Mouse (Mus musculus) CH12F3 (cell line): Measurements from ENCODE around the gene Dok3.
"Not testable (repeated sequence)": the region's sequence is repeated elsewhere in the genome, so short reads cannot be mapped to it uniquely, and the experiment has no call there.

Experiments
- in situ Hi-C: fragments of 300-500 bp; cut with MboI; formaldehyde crosslinking; loops from 2 replicates; pipeline ENCODE4 v1.14.3; 2020; ENCODE audit warnings: low sequenced_read_pairs

Gene Dok3

DNA sequence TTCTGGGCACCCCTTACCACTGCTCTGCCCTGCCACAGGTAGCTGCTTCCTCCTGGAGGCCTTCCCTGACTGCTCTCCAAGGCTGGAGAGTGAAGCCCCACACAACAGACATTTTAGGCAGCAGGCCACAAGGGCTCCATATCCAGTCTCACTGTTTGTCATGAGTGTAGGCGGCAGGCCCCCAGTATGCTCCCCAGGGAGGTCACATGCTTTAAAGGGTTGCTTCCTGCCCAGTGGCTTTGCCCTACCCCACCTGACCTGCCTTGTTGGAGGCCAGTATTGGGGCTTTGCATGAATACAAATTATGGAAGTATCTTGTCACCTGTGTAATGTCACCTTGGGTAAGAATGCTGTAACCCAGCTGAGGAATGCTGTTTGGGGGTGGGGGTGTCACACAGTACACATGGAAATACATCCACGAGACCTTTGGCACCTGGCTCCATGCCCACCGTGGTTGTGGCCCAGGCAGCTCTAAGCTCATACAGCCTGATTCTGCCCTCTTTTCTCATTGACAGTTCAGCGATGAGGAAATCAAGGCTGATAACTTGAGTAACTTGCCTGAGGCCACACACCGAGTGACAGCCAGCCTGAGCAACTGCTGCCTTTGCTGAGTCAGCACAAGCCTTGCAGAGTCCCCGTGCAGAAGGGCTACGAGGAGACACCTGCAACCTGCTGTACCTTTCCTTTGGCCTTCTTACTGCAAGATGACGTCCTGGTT lies at the start of gene Dok3:
Gene Dok3, minus strand, starts transcription at position 99 of the 718 bp plus-strand sequence.
- in situ Hi-C loops: loop anchor here (10.0 kb wide), 1 partner anchor 115 kb away; the partner anchor contains the start of gene Pfn3

GRCm38 (mm10) chr13:55578086-55578485 lies 49.0 kb upstream of the Dok3 start:
- in situ Hi-C loops: no loop called here

DNA sequence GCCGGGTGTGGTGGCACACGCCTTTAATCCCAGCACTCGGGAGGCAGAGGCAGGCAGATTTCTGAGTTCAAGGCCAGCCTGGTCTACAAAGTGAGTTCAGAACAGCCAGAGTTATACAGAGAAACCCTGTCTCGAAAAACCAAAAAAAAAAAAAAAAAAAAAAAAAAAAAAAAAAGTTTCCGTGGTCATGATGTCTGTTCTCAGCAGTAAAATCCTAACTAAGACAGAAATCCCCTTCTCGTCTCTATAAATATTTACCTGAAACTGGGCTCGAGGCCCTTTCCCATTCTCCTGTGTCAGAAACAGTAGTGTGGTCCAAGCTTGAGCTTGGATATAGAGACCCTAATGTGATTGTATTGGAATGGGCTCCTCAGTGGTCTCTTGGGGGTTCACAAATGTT lies 47.8 kb upstream of the Dok3 start:
- in situ Hi-C loops: not testable (repeated sequence)

- in situ Hi-C loops: no loop called here
Observed at GRCm38 (mm10) chr13:55575932-55576331, 46.8 kb upstream of the Dok3 start.

DNA sequence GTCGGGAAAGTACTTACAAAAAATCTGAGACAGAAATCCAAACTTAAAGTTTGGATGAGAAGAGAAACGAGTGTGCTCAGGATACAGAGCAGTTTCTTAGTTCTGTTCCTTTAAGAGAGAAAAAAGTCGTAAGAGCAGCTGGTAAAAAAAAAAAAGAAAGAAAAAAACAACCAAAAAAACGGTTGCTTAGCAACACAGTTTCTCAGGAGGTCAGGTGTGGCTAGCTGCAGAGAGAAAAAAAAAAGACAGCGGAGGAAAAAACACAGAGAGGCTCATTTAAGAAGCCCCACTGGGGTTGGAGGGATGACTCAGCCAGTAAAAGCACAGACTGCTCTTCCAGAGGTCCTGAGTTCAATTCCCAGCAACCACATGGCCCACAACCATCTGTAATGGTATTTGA lies 45.2 kb upstream of the Dok3 start:
- in situ Hi-C loops: no loop called here

- in situ Hi-C loops: no loop called here
Observed at GRCm38 (mm10) chr13:55573432-55573831, 44.3 kb upstream of the Dok3 start, which contains the start of gene Tmed9. Gene Tmed9, plus strand, starts transcription at chr13:55573732.

- in situ Hi-C loops: no loop called here
Observed at GRCm38 (mm10) chr13:55571977-55572376, 42.9 kb upstream of the Dok3 start.

DNA sequence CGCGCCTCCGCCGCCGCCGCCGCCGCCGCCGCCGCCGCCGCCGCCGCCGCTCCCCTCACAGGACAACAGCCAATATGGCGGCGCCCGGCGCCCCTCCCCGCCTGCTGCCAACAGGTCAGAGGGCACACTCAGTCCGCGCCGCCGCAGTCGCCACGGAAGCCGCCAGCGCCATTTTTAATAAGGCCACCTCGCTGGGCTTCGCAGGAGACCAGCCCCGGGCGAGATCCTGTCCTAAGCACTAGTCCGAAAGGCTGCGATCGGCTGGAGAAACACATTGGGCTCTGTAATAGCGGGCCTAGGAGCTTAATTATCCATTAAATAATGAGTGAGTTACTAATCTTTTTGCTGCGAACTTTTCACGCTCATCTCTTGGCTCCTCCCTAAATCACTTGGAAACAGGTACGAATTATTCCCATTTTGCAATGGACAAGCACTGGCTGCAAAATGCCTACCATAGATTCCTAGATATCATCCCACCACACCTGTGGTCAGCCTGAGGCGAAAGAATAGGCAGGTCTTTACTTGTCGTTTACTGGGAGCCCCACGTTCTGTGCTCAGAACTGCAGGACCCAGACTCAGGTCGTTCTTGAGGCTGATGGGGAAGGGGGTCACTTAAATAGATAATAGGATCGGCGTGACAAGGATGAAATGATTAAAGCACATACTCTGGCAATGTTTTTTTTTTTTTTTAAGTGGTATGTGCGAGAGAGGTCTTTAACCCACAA lies 42.1 kb upstream of the Dok3 start, which contains the start of gene Fam193b:
Gene Fam193b, minus strand, starts transcription at position 94 of the 725 bp plus-strand sequence.
- in situ Hi-C loops: no loop called here

DNA sequence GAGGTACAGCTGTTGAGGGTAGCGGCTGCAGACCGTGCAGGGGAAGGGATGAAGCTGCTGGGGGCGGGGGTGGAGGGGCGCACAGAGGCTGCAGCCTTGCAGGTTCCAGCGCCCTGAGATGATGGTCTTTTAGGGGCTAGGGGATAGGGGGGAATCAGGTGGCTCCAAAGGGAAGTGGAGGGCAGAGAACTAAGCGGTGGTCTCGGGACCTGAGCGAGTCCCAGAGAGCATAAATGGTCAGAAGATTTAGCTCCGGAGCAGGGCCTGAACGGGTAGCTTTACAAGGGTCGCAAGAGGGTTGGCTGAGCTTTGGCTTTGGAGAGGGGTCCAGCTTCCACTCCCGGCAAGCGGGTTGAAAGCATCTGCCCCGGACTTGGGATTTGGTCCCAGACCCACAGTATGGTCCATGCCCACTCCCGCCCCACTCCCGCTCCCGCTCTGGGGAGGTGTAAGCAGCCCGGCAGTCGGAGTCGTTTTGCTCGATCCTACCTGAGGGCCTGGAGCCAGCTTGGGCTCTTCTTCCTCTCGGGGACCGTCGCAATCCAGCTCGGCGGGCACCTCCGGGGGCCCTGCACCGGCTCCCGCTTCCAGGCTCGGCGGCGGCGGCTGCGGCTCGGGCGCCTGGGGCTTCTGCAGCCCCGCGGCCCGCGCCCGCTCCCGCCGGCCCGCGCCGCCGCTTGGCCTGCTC lies 41.3 kb upstream of the Dok3 start:
- in situ Hi-C loops: no loop called here

- in situ Hi-C loops: no loop called here
Observed at GRCm38 (mm10) chr13:55569726-55570285, 40.7 kb upstream of the Dok3 start.

DNA sequence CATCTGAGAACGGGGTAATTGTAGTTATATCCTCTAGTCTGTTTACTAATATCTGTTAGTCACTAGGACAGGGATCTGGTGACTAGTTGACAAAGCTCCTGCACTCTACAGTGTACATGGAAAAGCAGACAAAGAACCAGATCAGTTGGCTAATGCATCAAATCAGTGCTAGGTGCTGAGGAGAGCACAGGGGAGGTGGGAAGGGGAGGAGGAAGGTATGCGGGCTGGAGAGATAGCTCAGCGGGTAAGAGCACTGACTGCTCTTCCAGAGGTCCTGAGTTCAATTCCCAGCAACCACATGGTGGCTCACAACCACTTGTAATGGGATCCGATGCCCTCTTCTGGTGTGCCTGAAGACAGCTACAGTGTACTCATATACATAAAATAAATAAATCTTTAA lies 39.4 kb upstream of the Dok3 start:
- in situ Hi-C loops: not testable (repeated sequence)

DNA sequence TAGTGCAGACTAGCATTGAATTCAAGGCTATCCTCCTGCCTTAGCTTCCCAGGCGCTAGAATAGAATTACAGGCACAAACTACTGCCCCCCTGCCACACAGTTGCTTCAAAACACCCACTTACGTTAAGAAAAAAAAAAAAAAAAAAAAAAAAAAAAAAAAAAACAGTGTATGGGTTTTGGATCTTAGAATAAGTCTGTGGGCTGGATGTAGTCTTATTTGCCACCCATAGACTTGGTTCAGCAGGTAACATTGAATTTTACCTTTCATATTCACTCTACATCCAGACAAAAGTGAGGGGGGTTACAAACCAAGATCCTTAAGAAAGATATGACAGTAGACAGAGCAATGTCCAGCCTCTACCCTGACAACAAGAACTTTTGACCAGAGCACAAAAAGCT lies 38.9 kb upstream of the Dok3 start:
- in situ Hi-C loops: no loop called here

GRCm38 (mm10) chr13:55567001-55567400 lies 37.9 kb upstream of the Dok3 start:
- in situ Hi-C loops: no loop called here

DNA sequence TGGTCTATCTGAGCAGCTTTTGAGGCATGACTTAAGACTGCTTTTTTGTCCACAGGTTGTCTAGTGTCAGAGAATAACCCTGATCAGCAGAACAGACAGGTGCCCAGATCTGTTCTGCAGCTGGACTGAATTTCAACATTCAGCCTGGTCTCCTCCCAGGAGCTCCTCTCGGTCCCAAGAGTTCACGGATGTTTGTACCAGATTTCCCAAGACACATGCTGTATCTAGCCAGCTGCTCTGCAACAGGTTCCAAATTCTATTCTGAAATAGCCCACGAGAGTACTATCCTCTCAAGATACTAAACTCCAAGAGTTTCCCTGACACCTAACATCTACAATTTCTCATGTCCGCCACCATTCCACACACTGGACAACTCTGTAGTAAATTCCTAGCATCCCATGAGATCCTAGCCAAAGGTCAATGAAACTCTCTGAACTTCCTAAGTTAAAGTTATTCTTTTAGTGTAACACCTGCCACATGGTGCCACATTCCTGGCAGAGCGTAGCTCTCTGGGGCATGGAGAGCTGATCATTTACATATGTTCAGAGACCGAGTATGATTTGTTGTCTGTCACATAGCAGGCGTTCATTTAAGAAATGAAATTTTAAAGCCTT lies 34.3 kb upstream of the Dok3 start:
- in situ Hi-C loops: no loop called here

GRCm38 (mm10) chr13:55557499-55557898 lies 28.4 kb upstream of the Dok3 start:
- in situ Hi-C loops: no loop called here

DNA sequence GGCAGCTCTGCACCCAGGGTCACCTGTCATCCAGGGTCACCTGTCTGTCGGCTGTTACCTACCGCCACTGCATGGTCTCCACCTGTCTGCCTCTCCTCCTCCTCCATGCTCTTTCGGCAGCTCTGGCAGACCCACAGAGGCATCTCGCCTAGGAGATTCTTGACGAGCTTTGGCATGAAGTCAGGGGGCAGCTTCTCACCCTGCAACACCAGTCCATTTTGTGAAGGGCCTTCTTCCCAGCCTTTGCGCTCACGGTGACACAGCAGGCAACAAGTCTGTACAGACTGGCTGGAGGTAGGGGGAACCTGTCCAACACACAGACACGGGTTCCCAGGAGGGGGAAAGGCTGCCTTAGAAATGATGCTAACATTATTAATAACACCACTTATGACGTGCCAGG lies 26.8 kb upstream of the Dok3 start:
- in situ Hi-C loops: no loop called here

DNA sequence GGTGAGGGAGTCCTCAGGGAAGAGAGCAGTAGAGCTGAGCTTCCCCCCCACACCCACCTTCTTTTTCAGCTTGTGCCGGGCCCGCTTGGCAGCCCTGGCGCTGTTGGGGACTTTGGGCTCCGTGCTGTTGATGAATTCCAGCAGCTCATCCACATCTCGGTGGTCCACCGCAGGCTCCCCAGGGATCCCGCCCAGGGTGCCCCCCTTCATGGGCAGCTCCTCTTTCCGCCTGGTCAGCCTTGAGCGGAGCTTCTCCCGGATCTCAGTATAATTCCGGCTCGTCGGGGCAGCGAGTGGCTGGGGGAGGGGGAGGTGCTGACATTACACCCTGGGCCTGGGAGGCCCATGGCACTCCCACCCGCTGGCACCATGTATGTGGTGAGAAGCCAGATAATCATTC lies 20.0 kb upstream of the Dok3 start:
- in situ Hi-C loops: no loop called here

- in situ Hi-C loops: no loop called here
Observed at GRCm38 (mm10) chr13:55548426-55548825, 19.3 kb upstream of the Dok3 start.

DNA sequence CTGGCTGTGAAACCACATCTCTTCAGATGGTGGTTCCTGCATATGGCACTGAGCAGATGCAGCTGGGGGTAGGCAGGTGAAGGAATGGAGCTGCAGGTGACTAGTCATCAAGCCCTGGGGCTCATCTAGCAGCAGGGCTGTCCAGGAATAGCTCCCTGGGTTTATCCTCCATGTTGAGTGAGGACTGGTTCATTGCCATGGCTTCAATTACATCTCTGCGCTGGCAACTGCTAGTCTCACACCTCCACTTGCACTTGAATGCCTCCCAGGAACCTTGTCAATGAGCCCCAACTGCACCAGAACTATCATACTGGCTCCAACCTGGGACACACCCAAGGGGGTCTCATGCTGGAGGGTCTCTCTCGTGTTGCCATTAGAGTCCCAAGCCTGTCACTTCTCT lies 18.8 kb upstream of the Dok3 start:
- in situ Hi-C loops: no loop called here

DNA sequence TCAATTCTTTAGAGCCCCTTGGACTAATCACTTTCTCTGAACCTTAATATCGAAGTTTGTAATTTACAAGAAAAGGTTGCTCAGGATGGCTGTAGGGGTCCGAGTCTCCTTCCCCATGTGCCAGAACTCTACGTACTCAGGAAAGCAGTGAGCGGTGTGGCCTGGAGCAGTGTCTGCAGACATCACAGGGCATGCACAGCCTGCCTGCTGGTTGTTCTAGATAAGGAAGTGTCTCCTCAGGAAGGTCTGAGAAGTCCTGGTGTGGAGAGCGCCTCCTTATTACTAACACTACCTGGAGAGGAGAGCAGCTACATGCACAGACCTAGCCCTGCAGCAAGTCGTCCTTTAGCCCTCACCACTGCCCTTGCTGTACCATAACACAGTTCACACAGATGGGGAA lies 15.7 kb upstream of the Dok3 start:
- in situ Hi-C loops: no loop called here

GRCm38 (mm10) chr13:55543447-55543846 lies 14.4 kb upstream of the Dok3 start:
- in situ Hi-C loops: no loop called here
